Mouse (Mus musculus): Measurements from ENCODE around the gene Peak1. TPM values are rescaled to one million over a fixed set of nuclear protein-coding genes. Genes with fewer than 3 reads are reported as not detected.

The Peak1 gene
- total RNA-seq, 2 experiments from 2014 or later, result 36.7 TPM

GRCm38 (mm10) chr9:56167690-56168089, 250.2 kb downstream of the Peak1 start:
- TF ChIP-seq CTCF (IDR thresholded peaks at IDR 0.05), result no peak
- no peak overlapping the region for H3K27ac ChIP-seq
- DNase-seq (ENCODE audit: extremely low spot score in 1 of 2, low spot score in 2 of 2), result no peak

GRCm38 (mm10) chr9:56166161-56166560, 251.7 kb downstream of the Peak1 start:
- intact Hi-C loops (cut with DNase I), result no loop called here
- Histone ChIP-seq H3K4me3 (no peak overlapping the region), H3K27ac (no peak overlapping the region)
- no peak for DNase-seq (ENCODE audit: extremely low spot score in 1 of 2, low spot score in 2 of 2)
- TF ChIP-seq CTCF (IDR thresholded peaks at IDR 0.05), result no peak

More at GRCm38 (mm10) chr9:56167690-56168089, 250.2 kb downstream of the Peak1 start:
- intact Hi-C loops (cut with DNase I), result no loop called here
- H3K4me3 ChIP-seq, result no peak overlapping the region

DNA sequence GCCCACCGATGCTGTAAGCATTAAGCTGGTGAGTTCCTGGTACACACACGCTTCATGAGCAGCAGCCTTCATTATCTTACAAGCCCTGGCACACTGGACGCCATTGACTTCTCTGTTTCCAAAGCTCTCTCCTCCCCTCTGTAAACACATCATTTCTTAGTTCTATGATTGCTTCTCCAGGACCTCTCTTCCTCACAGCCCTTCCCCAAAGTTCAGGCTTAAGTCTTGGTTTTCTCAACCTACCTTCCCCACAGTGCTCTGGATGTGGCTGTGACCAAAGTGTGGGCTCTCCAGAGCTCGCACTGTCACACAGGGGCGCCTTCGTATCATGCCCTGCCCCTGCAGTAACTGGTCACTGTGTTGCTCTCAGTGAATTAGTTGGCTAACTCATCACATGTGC, 252.5 kb downstream of the Peak1 start, which contains the start of gene Tspan3:
Gene Tspan3, minus strand, starts transcription at position 101 of the 400 bp plus-strand sequence.
- Histone ChIP-seq H3K27ac (no peak within 1 kb of the TSS), H3K4me3 (no peak within 1 kb of the TSS)
- intact Hi-C loops (cut with DNase I), result no loop called here
- DNase-seq (ENCODE audit: extremely low spot score in 1 of 2, low spot score in 2 of 2), result no peak
- no peak for TF ChIP-seq CTCF (IDR thresholded peaks at IDR 0.05)

- Histone ChIP-seq H3K4me3 (peak overlapping the region; percentile 76), H3K27ac (peak overlapping the region; percentile 94)
- peak; percentile 94 for DNase-seq (ENCODE audit: extremely low spot score in 1 of 2, low spot score in 2 of 2)
- intact Hi-C loops (cut with DNase I), result loop anchor here (2.0 kb wide), 1 partner anchor 42 kb away; no protein-coding TSS in a partner anchor
- TF ChIP-seq CTCF (IDR thresholded peaks at IDR 0.05), result no peak
Measured at GRCm38 (mm10) chr9:56160341-56161141, 257.3 kb downstream of the Peak1 start.

DNA sequence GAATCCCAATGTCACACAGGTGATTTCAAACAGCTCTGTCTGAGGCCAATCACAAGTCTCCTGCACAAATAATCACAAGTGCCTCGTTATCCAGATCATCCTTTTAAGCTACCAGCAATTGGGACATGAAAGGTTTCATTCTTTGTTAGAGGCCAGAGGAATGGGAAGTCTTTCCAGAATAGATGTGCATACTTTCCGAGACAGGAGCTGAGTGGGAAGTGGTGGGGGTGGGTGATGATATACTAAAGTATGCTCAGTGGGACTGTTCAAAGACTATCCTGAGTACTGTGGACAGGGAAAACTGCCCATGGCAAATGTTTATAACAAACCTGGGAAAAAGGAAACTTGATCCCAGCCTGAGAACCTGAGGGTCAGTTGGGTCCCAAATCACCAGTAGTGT, 258.4 kb downstream of the Peak1 start:
- DNase-seq (ENCODE audit: extremely low spot score in 1 of 2, low spot score in 2 of 2), result no peak
- intact Hi-C loops (cut with DNase I), result no loop called here
- Histone ChIP-seq H3K4me3 (peak overlapping the region; percentile 76), H3K27ac (no peak overlapping the region)
- no peak for TF ChIP-seq CTCF (IDR thresholded peaks at IDR 0.05)

GRCm38 (mm10) chr9:56158077-56158476, 259.8 kb downstream of the Peak1 start:
- TF ChIP-seq CTCF (IDR thresholded peaks at IDR 0.05), result no peak
- no peak for DNase-seq (ENCODE audit: extremely low spot score in 1 of 2, low spot score in 2 of 2)
- Histone ChIP-seq H3K4me3 (no peak overlapping the region), H3K27ac (no peak overlapping the region)
- intact Hi-C loops (cut with DNase I), result no loop called here

DNA sequence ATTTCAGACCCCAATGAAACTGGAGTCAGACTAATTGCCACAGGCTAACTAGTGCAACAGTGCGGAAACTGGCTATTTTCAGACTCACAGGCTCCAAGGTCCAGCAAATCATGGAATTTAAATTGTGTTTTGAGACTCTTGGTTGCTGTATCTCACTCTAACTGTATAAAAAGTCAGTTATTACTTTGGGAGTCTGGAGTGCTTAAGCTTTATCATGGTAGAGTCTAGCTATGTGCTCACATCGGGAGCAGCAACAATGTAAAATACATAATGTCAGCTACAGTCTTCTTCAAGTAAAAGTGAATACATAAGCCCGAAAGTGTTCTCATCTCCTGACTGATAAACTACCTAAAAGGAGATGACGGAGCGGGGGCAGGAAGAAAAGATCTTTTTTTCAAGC, 263.3 kb downstream of the Peak1 start:
- intact Hi-C loops (cut with DNase I), result no loop called here
- DNase-seq (ENCODE audit: extremely low spot score in 1 of 2, low spot score in 2 of 2), result no peak
- no peak for TF ChIP-seq CTCF (IDR thresholded peaks at IDR 0.05)
- Histone ChIP-seq H3K27ac (no peak overlapping the region), H3K4me3 (no peak overlapping the region)

- intact Hi-C loops (cut with DNase I), result no loop called here
- DNase-seq (ENCODE audit: extremely low spot score in 1 of 2, low spot score in 2 of 2), result no peak
- Histone ChIP-seq H3K27ac (peak overlapping the region; percentile 78), H3K4me3 (no peak overlapping the region)
- TF ChIP-seq CTCF (IDR thresholded peaks at IDR 0.05), result no peak
Measured at GRCm38 (mm10) chr9:56152482-56153007, 265.3 kb downstream of the Peak1 start.

GRCm38 (mm10) chr9:56151745-56152481, 266.0 kb downstream of the Peak1 start:
- no peak for TF ChIP-seq CTCF (IDR thresholded peaks at IDR 0.05)
- Histone ChIP-seq H3K27ac (peak overlapping the region; percentile 78), H3K4me3 (no peak overlapping the region)
- no peak for DNase-seq (ENCODE audit: extremely low spot score in 1 of 2, low spot score in 2 of 2)
- intact Hi-C loops (cut with DNase I), result no loop called here

Small RNAs within 50 kb of the gene (microRNA-seq; reads per million reads assigned to microRNA genes)
- gene Gm24270, result 9.8 to 10.5 reads per million in 2 experiments

Other genes starting within 250 kb of the Peak1 start
- gene Hmg20a, start 542 bp upstream of the Peak1 start, total RNA-seq (2021), result 10 to 100 TPM; 66.1 to 70.1 TPM